Mouse (Mus musculus) cerebral cortex, adult 2 months (tissue): ENCODE results near the gene Olfr459.

Experiments
- WGBS: fragments of 180-500 bp; shearing (Covaris S2); methylation state at CpG from one replicate; pipeline ENCODE4 v1.1.7; 2018; 5-methylcytosine and 5-hydroxymethylcytosine counted together

Gene Olfr459

DNA sequence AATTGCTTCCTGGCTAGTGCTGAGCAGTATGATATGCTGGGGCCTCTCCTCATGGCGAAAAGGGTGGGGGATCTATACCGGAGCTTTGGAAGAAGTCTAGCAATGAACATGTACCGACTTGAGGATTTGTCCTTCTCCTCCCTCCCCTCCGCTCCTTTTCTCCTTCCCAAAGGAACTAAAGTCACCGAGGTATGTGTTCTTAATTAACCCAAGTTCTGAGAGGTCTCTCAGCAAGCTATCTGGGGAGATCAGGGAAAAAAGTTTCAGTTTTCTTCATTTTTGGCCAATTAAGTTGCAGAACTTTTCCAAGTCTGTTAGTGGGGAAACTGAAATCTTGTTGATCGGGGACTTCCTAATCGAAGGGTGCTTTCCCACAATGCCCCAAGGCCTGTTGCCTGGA, at the start of gene Olfr459:
Gene Olfr459 (minus strand): TSS at position 101 of the 400 bp plus-strand sequence.
- WGBS = 60% methylated on average over 7 of the region's 7 CpGs

DNA sequence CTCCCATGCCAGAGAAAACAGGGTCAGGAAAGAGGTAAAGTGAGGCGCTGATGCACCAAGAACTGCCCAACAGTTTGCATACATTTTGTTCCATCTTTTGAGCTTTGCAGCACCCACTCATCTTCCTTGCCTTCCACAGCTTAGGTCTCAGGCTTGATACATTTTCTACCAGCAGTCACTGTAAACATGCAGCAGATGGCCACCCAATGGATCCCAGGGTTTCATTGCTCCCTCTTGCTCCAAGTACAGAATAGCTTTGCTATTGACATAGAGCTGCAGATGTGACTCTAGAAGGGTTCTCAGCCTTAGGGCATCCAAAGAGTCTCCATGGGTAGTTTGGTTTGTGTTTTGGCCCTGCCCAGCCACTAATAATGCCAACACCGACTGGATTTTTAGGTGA, 11.7 kb upstream of the Olfr459 start:
- 81% methylated on average over 2 of the region's 2 CpGs for WGBS

DNA sequence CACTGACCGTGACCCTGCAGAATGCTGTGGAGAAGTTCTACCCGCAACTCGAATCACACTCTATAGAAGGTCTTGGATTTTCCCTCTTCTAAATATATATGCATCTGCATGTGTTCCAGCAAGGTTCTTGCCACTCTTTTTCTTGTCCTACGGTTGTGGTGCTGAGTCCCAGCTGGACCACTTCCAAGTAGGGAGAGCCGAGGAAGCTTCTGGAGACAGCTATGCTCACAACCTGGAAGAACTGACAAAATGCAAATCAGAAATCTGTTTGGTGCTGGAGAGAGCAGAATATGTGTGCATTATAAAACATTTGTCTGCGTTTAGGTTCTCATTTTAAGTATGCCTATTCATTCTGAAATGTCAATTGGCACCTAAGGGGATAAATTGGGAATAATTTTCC, 744 bp upstream of the Olfr459 start:
- WGBS = 28% methylated on average over 6 of the region's 6 CpGs

GRCm38 (mm10) chr6:41769872-41770271, 5.1 kb downstream of the Olfr459 start:
- 89% methylated on average over 1 of the region's 1 CpGs for WGBS

DNA sequence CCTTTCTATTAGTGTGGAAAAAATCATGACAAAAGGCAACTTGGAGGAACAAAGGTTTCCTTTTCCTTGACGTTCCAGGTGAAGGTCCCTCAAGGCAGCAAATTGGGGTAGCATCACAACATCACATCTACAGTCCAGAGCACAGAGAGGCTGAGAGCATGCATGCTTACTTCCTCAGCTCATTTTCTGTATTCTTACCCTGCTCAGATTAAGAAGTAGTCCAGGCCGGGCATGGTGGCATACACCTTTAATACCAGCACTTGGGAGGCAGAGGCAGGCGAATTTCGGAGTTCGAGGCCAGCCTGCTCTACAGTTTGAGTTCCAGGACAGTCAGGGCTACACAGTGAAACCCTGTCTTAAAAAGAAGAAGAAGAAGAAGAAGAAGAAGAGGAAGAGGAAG, 10.7 kb downstream of the Olfr459 start:
- 86% methylated on average over 5 of the region's 5 CpGs for WGBS

GRCm38 (mm10) chr6:41762370-41762757, 12.6 kb downstream of the Olfr459 start:
- 95% methylated on average over 1 of the region's 1 CpGs for WGBS

GRCm38 (mm10) chr6:41761702-41762369, 13.1 kb downstream of the Olfr459 start:
- 0% methylated on average over 1 of the region's 1 CpGs for WGBS

GRCm38 (mm10) chr6:41759618-41760017, 15.4 kb downstream of the Olfr459 start:
- WGBS = 51% methylated on average over 2 of the region's 2 CpGs

GRCm38 (mm10) chr6:41758421-41758820, 16.6 kb downstream of the Olfr459 start:
- WGBS = 31% methylated on average over 1 of the region's 1 CpGs

DNA sequence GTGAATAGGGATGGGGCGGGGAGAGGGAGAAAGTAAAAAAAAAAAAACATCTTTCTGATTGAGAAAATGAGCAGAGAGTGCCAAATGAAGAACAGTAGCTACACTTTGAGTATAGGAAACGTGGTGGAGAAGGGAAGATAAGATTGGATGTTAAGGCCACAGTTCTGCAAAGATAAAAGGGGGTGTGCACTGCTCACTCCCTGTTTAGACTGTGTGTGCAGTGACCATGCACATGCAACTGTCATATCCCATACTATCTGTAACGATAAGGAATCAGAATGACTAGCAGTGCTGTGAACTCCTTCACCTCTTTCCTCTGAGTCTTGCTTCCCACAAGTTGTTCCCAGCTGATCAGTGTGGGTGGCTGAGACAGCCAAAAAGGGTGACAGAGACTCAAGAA, 17.8 kb downstream of the Olfr459 start:
- WGBS = 60% methylated on average over 3 of the region's 3 CpGs

DNA sequence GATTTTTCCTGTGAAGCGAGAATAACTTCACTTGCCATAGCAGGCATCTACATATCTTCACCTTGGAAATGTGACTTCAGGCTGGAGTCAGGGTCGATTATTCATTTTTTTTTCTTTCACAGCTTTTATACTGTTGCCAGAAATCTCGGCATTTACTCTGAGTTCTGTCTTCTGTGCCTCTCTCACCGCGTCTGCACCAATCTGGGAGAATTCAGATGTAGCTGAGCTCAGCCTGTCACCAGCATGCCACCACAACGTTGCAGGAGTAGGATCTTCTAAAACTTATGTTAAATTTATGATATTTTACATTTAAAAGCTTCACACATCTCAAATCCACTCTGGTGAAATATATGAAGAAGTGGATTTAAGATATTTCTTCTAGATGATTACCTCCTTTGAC, 20.4 kb downstream of the Olfr459 start:
- WGBS = 29% methylated on average over 6 of the region's 6 CpGs

- whole genome bisulfite sequencing = 83% methylated on average over 5 of the region's 5 CpGs
Measured at GRCm38 (mm10) chr6:41744664-41745392, 30.1 kb downstream of the Olfr459 start.

- WGBS = 46% methylated on average over 5 of the region's 5 CpGs
Measured at GRCm38 (mm10) chr6:41734719-41735470, 40.1 kb downstream of the Olfr459 start.

DNA sequence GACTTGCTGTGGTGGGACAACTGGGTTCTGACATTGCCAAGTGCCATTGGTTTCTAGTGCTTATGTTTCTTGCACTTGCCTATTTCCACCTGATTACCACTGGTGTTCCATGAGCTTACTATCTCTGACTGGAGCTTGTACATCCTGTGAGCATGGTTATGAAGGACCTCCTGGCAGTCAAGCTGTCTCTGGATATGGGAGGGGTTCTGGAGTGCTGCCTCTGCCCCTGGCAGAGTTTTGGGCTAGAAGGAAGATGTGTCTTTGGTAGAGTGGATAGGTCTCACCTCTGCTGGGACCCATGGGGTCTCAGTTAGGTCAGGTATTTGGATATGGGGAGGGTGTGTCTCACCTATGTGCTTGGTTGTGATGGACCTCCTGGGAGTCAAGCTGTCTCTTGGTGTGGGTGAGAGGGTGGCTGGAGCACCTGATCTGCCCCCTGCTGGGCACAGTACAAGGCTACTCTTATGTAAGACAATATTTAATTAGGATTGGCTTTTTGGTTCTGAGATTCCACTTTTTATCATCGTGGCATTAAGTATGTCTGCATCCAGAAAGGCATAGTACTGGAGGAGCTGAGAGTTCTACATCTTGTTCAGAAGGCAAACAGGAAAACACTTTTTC, 46.9 kb downstream of the Olfr459 start:
- 80% methylated on average over 1 of the region's 1 CpGs for WGBS

DNA sequence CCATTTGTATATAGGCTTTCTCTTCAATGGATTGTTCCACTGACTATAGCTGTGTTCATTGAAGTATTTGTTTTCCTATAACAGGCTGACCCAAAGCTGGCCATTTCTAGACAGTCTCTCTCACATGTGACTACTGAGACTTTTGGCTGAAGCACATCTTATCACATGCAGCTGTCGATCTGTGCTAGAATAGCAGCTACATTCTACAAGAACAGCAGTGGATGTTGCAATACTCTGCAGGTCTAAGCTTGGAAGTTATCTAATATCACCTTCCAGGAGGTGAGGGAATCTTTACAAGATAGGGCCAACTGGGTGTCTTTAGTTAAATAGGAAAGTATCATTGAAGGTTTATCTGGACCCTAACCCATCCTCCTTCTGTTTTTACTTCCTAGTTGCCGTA, 53.5 kb downstream of the Olfr459 start:
- 82% methylated on average over 2 of the region's 2 CpGs for WGBS
